Mouse (Mus musculus) 3T3-L1 (cell line): ENCODE measurements around the gene Lamtor2.

ENCODE experiments used
- DNase-seq: peaks from one replicate; pipeline ENCODE4 v3.0.0-alpha.2; 2015; ENCODE audit warnings: low read depth, low spot score

Gene Lamtor2

DNA sequence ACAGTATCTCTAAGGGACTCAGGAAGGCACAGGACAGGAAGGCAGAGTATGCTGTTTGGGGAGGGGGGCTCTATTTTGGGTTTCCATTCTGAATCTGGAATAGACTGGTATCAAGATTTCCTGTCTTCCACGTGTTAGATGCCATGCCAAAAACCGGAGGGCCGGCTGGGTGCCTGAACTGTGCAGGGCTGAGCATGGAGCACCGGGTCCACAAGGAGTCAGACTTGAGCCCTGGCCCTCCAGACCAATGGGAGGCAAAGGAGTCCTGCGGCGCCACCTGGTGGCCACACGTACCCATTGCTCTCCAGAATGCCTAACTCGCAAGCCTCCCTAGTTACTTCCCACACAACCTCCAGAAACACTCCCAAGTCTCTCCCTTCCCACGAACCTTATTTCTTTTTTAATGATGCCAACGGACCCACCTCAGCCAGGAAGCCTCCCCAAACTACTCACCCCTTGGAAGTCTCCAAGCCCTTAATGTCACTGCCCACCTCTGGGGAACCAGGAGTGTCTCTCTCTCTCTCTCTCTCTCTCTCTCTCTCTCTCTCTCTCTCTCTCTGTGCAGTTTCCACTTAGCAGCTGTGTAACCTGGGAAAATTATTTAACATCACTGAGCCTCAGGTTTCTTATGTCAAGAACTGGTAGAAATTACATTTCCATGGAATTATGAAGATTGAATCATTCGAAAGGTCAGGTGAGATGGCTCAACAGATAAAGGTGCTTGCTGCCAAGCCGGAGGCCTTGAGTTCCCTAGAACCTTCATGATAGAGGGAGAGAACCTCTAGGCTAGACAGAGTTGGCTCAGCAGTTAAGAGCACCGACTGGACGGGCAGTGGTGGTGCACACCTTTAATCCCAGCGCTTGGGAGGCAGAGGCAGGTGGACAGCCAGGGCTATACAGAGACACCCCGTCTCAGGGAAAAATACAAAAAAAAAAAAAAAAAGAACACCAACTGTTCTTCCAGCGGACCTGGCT, 26.4 kb downstream of the Lamtor2 start:
- peak; percentile 97 for DNase-seq

- DNase-seq: no peak
These were observed 27.9 kb downstream of the Lamtor2 start for GRCm38 (mm10) chr3:88525021-88525420.

- DNase-seq: no peak
These were observed 29.8 kb downstream of the Lamtor2 start for GRCm38 (mm10) chr3:88523027-88523426.

GRCm38 (mm10) chr3:88521803-88522331, 31.0 kb downstream of the Lamtor2 start:
- peak; percentile 91 for DNase-seq

GRCm38 (mm10) chr3:88521156-88521555, 31.7 kb downstream of the Lamtor2 start:
- no peak for DNase-seq

- no peak for DNase-seq
These were observed 32.8 kb downstream of the Lamtor2 start for GRCm38 (mm10) chr3:88520078-88520477.

GRCm38 (mm10) chr3:88518411-88518810, 34.5 kb downstream of the Lamtor2 start:
- no peak for DNase-seq

DNA sequence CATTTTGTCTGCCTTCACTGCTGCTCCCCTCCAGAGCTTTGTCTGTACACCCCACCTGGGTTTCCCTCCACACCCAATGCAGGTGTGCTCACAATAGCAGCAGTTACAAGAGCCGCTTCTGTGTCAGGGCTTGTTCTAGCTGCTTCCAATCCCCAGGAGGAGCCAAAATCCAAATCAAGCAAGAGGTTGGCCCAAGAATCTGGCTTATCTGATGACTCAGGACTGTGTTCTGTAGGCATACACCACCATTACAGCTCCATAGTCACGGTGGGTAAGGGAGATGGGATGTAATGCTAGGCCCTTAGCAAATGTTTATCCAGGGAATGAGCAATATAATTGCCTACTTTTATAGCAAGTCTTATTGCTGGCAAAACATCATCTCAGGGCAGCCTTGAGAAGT, 36.5 kb downstream of the Lamtor2 start:
- DNase-seq: peak; percentile 62

DNA sequence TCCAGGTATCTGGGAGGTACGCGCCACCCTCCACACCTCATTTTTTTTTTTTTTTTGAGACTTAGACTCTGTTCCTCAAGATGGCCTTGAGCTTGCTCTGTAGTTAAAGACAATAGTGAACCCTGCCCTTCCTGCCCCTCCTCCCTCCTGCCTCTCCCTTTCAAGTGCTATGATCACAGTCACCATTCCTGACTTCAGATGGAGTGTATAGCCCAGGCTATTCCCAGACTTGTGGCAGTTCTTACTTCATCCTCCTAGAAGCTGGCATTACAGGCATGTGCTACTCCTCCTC, 37.8 kb downstream of the Lamtor2 start:
- DNase-seq: no peak

- DNase-seq: peak; percentile 80
These were observed 38.4 kb downstream of the Lamtor2 start for GRCm38 (mm10) chr3:88514231-88515094.

GRCm38 (mm10) chr3:88513546-88514115, 39.2 kb downstream of the Lamtor2 start:
- DNase-seq: peak; percentile 78

DNA sequence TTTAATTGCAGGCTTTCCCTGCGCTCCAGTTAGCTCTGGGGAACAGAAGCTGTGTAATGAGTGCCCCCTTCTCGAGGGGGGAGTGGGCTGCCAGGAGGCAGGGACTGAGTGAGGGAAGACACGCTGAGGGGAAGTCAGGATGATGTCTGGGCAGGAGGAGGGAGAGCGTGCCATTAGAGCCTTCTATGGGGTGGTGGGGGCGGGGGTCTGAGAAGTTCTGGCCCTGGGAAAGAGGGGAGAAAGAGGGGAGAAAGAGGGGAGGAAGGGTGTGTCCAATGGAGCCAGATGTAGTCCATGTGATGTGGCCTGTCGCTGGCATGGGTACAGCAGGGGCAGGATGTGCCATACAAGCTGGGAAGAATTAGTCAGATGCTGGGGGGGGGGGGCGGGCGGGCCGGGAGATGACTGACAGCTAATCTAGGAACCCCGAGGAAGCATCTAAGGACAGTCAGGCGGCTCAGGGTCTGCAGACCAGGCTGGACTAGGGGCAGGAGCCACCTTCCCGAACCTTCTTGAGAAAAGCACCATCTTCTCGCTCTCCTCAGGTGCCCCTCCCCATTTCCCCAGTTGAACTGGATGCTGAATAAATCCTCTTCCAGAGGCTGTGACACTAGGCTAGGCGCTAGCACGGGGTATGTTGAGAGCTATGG, 39.9 kb downstream of the Lamtor2 start:
- peak; percentile 96 for DNase-seq

- DNase-seq: peak; percentile 91
These were observed 40.6 kb downstream of the Lamtor2 start for GRCm38 (mm10) chr3:88512141-88512895.

DNA sequence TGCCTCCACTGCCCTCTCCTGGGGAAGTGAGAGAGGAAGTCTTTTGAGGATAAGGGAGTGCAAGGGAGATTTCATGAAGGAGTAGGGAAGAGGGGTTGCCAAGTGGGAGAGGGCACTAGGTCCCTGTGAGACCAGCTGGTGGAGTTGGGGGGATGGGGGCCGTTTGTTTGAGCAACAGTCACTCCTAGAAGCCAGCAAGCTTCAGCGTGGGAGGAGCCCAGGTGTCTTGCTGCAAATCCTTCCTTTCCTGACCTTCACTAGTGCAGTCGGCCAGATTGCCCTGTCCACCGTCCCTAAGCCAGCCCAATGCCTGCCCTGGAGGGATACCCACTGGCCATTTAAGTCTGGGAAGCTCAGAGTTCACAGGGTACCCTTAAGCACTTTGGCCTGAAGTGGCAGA, 41.3 kb downstream of the Lamtor2 start:
- peak; percentile 59 for DNase-seq

GRCm38 (mm10) chr3:88510421-88511289, 42.2 kb downstream of the Lamtor2 start:
- peak; percentile 39 for DNase-seq

- peak; percentile 99 for DNase-seq
These were observed 43.0 kb downstream of the Lamtor2 start, which contains the start of gene Lmna for GRCm38 (mm10) chr3:88509692-88510420. Gene Lmna, minus strand, starts transcription at chr3:88509956.

DNA sequence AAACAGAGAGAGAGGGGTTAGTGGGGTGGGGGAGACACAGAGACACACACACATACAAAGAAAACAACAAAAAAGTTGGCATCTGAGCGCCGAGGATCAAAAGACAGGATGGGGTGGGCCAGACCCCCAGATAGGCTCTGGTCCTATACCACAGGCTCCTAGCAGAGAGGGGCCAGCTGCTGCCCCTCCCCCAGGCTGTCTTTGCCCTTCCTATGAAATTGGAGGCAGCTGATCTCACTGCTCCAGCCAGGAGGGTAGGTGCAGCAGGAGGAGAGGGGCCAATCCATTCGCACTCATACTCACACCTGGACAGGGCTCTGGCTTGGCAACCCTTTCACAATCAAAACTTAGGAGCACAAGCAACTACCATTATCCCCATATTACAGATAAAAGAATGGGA, 43.6 kb downstream of the Lamtor2 start:
- DNase-seq: no peak

DNA sequence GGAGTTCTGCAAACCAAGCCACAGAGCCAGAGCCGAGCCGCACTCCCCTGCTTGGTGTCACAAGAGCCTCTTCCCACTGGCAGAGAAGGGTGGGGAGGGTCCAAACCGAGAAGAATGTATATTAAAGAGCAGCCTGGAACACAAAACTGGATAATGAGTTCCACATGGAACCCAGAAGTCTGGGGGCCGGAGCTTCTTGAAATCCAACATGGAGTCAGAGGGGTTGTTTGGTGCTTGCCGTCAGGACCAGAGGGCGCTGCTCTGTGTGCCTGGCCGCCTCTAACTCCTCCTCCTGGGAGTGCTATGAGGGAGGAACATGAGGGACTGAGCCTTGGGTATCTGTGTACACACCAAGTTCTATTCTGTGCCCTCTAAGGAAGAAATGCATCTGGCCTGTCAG, 47.1 kb downstream of the Lamtor2 start:
- no peak for DNase-seq

DNA sequence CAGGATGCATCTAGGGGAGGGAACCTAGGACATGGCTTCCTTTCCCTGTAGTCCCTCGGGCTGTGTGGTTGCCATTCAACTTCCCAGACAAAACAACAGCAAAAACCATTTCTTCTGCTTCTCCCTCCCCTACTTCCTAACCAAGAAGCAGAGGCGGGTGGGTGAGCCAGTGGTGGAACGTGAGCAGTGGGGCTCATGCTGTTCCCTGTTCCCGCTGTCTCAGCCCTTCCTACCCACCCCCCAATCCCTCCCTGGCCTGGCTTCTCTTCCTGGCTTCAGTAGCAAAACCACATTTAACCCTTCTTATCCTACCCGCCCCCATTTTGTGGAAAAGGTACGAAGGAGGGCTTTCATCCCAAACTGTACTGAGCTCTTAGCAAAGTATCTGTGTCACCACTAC, 47.8 kb downstream of the Lamtor2 start:
- DNase-seq: no peak
